Mouse (Mus musculus): ENCODE measurements around the gene Nr6a1. TPM values are rescaled to one million over a fixed set of nuclear protein-coding genes. Genes with fewer than 3 reads are reported as not detected.

Gene Nr6a1
- polyA plus RNA-seq, 1 experiment from 2014 or later: 1.9 TPM

DNA sequence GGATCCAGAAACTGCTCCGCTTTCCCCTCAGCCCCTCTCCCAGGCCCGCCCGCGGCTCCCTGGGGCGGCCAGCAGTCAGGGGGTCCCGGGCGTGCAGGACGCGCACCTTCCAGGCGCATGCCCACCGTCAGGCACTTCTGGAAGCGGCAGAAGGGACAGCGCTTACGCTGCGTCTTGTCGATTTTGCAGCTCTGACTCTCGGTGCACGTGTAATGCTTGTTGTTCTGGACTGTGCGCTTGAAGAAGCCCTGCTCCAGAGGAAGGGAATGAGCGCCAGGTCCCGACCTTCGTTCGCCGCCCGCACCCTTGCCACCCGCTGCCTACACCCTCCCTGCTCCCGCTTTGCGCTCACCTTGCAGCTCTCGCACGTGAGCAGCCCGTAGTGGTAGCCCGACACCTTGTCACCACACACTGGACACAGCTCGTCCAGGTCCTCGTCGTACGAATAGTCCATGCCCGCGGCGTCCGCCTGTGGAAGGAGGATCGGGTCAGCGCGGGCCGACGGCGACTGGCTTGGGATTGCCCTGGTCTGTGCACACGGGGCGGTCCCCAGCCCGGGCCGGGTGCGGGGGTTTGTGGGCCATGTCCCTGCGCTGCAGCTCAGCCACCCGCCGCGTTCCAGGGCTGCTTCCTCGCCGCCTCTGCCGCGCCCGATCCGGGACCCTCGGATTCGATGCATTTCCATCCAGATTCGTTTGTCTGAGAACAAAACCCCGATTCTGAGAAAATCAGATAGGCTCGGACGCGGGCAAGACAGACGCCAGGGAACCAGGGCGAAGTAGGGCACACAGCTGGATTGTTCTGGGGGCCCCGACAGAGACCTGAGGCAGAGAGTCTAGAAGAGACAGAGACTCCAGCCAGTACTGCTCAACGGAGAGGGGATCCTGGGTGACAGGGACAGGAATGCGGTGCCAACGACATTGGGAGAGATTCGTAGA lies 216.9 kb downstream of the Nr6a1 start:
- peak overlapping the region; percentile 27 for H3K4me3 ChIP-seq (ENCODE audit: low read depth, low read length)
- H3K27me3 ChIP-seq (ENCODE audit: insufficient read depth, low read length): peaks cover 87% of the 10 kb centered on the region
- peak; percentile 40 for DNase-seq
- peaks cover 5% of the 10 kb centered on the region; the same call in 1 of the 2 replicates for H3K4me1 ChIP-seq (ENCODE audit: insufficient read depth)
- H3K9ac ChIP-seq: peak overlapping the region; percentile 28; the same call in 1 of the 2 replicates
- H3K27ac ChIP-seq (ENCODE audit: low read depth): no peak overlapping the region
- H3K4me2 ChIP-seq: peak overlapping the region; percentile 54
- WGBS: 1% methylated on average over 75 of the region's 75 CpGs
- no peak for ATAC-seq (ENCODE audit: insufficient read depth)
- no peaks in the 10 kb centered on the region for H3K36me3 ChIP-seq (ENCODE audit: insufficient read depth)
- no peaks in the 10 kb centered on the region for H3K9me3 ChIP-seq (ENCODE audit: low read depth, low read length)
- TF ChIP-seq CTCF (IDR thresholded peaks at IDR 0.05; ENCODE audit: low read depth): no peak

- peaks cover 5% of the 10 kb centered on the region; the same call in 1 of the 2 replicates for H3K4me1 ChIP-seq (ENCODE audit: insufficient read depth)
- ATAC-seq (ENCODE audit: insufficient read depth): no peak
- H3K27me3 ChIP-seq (ENCODE audit: insufficient read depth, low read length): peaks cover 90% of the 10 kb centered on the region
- no peak overlapping the region for H3K4me2 ChIP-seq
- no peak for TF ChIP-seq CTCF (IDR thresholded peaks at IDR 0.05; ENCODE audit: low read depth)
- WGBS: 27% methylated on average over 12 of the region's 12 CpGs
- no peaks in the 10 kb centered on the region for H3K36me3 ChIP-seq (ENCODE audit: insufficient read depth)
- no peak overlapping the region for H3K4me3 ChIP-seq (ENCODE audit: low read depth, low read length)
- no peak overlapping the region for H3K9ac ChIP-seq
- H3K9me3 ChIP-seq (ENCODE audit: low read depth, low read length): no peaks in the 10 kb centered on the region
- DNase-seq: peak; percentile 50
- no peak overlapping the region for H3K27ac ChIP-seq (ENCODE audit: low read depth)
These were observed 218.4 kb downstream of the Nr6a1 start for GRCm38 (mm10) chr2:38708907-38709688.

- H3K27me3 ChIP-seq (ENCODE audit: insufficient read depth, low read length): peaks cover 66% of the 10 kb centered on the region
- DNase-seq (peak; percentile 31), ATAC-seq (ENCODE audit: insufficient read depth) (no peak)
- H3K9me3 ChIP-seq (ENCODE audit: low read depth, low read length): no peaks in the 10 kb centered on the region
- no peaks in the 10 kb centered on the region for H3K36me3 ChIP-seq (ENCODE audit: insufficient read depth)
- H3K4me3 ChIP-seq (ENCODE audit: low read depth, low read length): no peak overlapping the region
- TF ChIP-seq CTCF (IDR thresholded peaks at IDR 0.05; ENCODE audit: low read depth): no peak
- 26% methylated on average over 6 of the region's 6 CpGs for WGBS
- H3K27ac ChIP-seq (ENCODE audit: low read depth): no peak overlapping the region
- no peak overlapping the region for H3K9ac ChIP-seq
- no peak overlapping the region for H3K4me2 ChIP-seq
- H3K4me1 ChIP-seq (ENCODE audit: insufficient read depth): no peaks in the 10 kb centered on the region
These were observed 220.8 kb downstream of the Nr6a1 start for GRCm38 (mm10) chr2:38706661-38707060.

DNA sequence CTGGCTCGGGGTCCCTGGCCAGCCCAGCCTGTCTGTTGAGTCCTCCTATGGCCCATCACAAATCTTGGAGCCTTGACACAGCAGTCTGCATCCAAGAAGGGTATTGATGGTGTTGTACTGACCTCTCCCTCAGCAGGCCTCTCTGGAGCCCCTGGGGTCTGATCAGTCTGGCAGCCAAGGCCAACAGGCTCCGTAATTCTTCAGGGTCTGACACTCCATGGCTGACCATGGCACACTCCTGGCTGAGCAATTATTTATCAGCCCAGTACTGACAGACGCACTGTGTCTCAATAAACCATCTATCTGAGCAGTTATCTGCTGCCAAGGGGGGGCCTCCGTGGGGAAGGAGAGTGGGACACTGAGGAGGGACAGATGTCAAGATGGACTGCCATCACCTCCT lies 222.5 kb downstream of the Nr6a1 start:
- ATAC-seq (ENCODE audit: insufficient read depth) (no peak), DNase-seq (no peak)
- H3K4me3 ChIP-seq (ENCODE audit: low read depth, low read length): no peak overlapping the region
- no peak overlapping the region for H3K27ac ChIP-seq (ENCODE audit: low read depth)
- no peaks in the 10 kb centered on the region for H3K4me1 ChIP-seq (ENCODE audit: insufficient read depth)
- no peak overlapping the region for H3K9ac ChIP-seq
- no peaks in the 10 kb centered on the region for H3K9me3 ChIP-seq (ENCODE audit: low read depth, low read length)
- H3K36me3 ChIP-seq (ENCODE audit: insufficient read depth): no peaks in the 10 kb centered on the region
- WGBS: 43% methylated on average over 4 of the region's 4 CpGs
- peaks cover 50% of the 10 kb centered on the region for H3K27me3 ChIP-seq (ENCODE audit: insufficient read depth, low read length)
- TF ChIP-seq CTCF (IDR thresholded peaks at IDR 0.05; ENCODE audit: low read depth): no peak
- H3K4me2 ChIP-seq: no peak overlapping the region

DNA sequence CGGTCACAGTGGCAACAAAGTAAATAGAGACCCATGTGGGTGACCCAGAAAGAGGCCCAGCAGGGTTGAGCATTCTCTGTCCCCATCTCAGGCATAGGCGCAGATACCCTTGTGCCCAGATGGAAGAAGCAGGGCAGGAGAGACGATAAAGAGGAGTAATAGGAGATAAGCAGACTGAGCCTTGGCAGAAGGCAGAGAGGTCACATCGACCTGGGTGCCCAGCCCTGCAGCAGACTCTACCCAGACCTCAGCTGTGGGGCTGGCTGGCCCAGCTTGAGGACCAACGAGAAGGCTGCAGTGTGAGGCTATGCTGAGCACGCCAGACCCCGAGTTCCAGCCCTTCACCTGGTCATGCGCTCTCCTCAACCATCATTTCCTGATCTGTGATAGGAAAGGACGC lies 223.2 kb downstream of the Nr6a1 start:
- no peak for ATAC-seq (ENCODE audit: insufficient read depth)

DNA sequence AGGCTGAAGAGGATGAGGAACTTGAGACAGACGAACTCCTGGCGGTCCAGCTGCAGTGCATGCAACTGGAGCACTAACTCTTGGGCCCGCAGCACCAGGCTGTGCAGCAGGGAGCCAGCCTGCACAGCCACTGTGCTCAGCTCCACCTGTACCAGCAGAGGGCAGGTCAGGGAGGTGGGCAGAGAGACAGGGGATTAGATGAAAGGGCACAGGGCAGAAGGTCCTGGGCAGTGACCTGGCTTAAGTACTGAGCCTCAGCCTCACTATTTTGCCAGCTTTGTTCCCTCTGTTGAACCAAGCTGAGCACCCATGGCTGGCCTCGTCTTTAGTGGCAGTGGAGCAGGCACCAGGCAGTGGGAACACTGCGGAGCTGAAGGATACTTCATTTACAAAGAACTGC lies 227.3 kb downstream of the Nr6a1 start:
- H3K9me3 ChIP-seq (ENCODE audit: low read depth, low read length): no peaks in the 10 kb centered on the region
- H3K36me3 ChIP-seq (ENCODE audit: insufficient read depth): no peaks in the 10 kb centered on the region
- H3K4me3 ChIP-seq (ENCODE audit: low read depth, low read length): no peak overlapping the region
- H3K27ac ChIP-seq (ENCODE audit: low read depth): no peak overlapping the region
- no peaks in the 10 kb centered on the region for H3K4me1 ChIP-seq (ENCODE audit: insufficient read depth)
- peaks cover 2% of the 10 kb centered on the region; the same call in 1 of the 2 replicates for H3K27me3 ChIP-seq (ENCODE audit: insufficient read depth, low read length)
- no peak for DNase-seq
- peak; percentile 36; the same call in 1 of the 2 replicates for TF ChIP-seq CTCF (IDR thresholded peaks at IDR 0.05; ENCODE audit: low read depth)
- no peak overlapping the region for H3K4me2 ChIP-seq
- no peak overlapping the region for H3K9ac ChIP-seq
- WGBS: 58% methylated on average over 5 of the region's 5 CpGs
- no peak for ATAC-seq (ENCODE audit: insufficient read depth)

More for the DNA sequence above, 223.2 kb downstream of the Nr6a1 start:
- H3K27ac ChIP-seq (ENCODE audit: low read depth): no peak overlapping the region
- no peak overlapping the region for H3K4me2 ChIP-seq
- no peak for TF ChIP-seq CTCF (IDR thresholded peaks at IDR 0.05; ENCODE audit: low read depth)
- WGBS: 72% methylated on average over 9 of the region's 9 CpGs
- no peaks in the 10 kb centered on the region for H3K4me1 ChIP-seq (ENCODE audit: insufficient read depth)
- DNase-seq: no peak
- no peak overlapping the region for H3K4me3 ChIP-seq (ENCODE audit: low read depth, low read length)
- no peaks in the 10 kb centered on the region for H3K36me3 ChIP-seq (ENCODE audit: insufficient read depth)
- no peaks in the 10 kb centered on the region for H3K9me3 ChIP-seq (ENCODE audit: low read depth, low read length)
- H3K9ac ChIP-seq: no peak overlapping the region
- peaks cover 43% of the 10 kb centered on the region for H3K27me3 ChIP-seq (ENCODE audit: insufficient read depth, low read length)

DNA sequence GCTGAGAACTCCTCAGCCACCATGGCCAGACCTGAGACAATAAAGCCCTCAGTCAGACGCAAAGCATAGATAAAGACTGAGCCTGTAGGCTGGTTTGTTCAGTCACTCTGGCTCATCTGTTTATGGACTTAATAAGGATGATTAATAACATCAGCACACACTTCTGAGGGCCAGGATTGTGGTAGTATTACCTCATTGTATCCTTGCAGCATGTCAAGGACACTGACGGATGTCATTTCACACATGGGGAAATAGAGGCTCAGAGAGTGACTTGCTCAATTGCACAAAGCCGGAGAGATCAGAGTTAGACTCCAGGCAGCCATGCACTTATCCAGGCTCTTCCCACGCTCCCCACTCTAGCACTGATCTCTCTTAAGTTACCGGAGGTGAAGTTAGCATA lies 228.9 kb downstream of the Nr6a1 start:
- no peaks in the 10 kb centered on the region for H3K36me3 ChIP-seq (ENCODE audit: insufficient read depth)
- ATAC-seq (ENCODE audit: insufficient read depth) (no peak), DNase-seq (no peak)
- H3K4me1 ChIP-seq (ENCODE audit: insufficient read depth): no peaks in the 10 kb centered on the region
- no peak overlapping the region for H3K4me2 ChIP-seq
- no peak overlapping the region for H3K9ac ChIP-seq
- 80% methylated on average over 5 of the region's 5 CpGs for WGBS
- no peak overlapping the region for H3K4me3 ChIP-seq (ENCODE audit: low read depth, low read length)
- no peak for TF ChIP-seq CTCF (IDR thresholded peaks at IDR 0.05; ENCODE audit: low read depth)
- no peaks in the 10 kb centered on the region for H3K9me3 ChIP-seq (ENCODE audit: low read depth, low read length)
- no peak overlapping the region for H3K27ac ChIP-seq (ENCODE audit: low read depth)
- no peaks in the 10 kb centered on the region for H3K27me3 ChIP-seq (ENCODE audit: insufficient read depth, low read length)
